Mouse (Mus musculus): ENCODE results near the gene Gm17949.
"Not testable (repeated sequence)": the region's sequence is repeated elsewhere in the genome, so short reads cannot be mapped to it uniquely, and the experiment has no call there.

Gm17949 gene

GRCm38 (mm10) chr17:57041554-57041953 is 30.3 kb downstream of the Gm17949 start, which contains the start of gene Slc25a41:
Slc25a41 (minus strand) TSS chr17:57041654.
- peak in 1 of 2 experiments; percentile 49 for DNase-seq (ENCODE audit: low spot score in 2 of 2)

- no peak for DNase-seq (ENCODE audit: low spot score in 2 of 2)
These were observed 36.1 kb downstream of the Gm17949 start for GRCm38 (mm10) chr17:57047406-57047805.

- DNase-seq (ENCODE audit: low spot score in 2 of 2), result no peak
These were observed 37.5 kb downstream of the Gm17949 start for GRCm38 (mm10) chr17:57048816-57049215.

GRCm38 (mm10) chr17:57051679-57052078 is 40.4 kb downstream of the Gm17949 start:
- DNase-seq (ENCODE audit: low spot score in 2 of 2), result not testable (repeated sequence)

GRCm38 (mm10) chr17:57056246-57056645 is 45.0 kb downstream of the Gm17949 start:
- DNase-seq (ENCODE audit: low spot score in 2 of 2), result no peak

GRCm38 (mm10) chr17:57058891-57059485 is 47.7 kb downstream of the Gm17949 start, which contains the start of gene Crb3:
Crb3 (plus strand) TSS chr17:57059105.
- DNase-seq (ENCODE audit: low spot score in 2 of 2), result no peak

- DNase-seq (ENCODE audit: low spot score in 2 of 2), result peak in 1 of 2 experiments; percentile 52
These were observed 48.3 kb downstream of the Gm17949 start, which contains the start of gene Slc25a23 for GRCm38 (mm10) chr17:57059486-57059977. Slc25a23 (minus strand) TSS chr17:57059863.

GRCm38 (mm10) chr17:57060231-57060801 is 49.0 kb downstream of the Gm17949 start:
- peak; percentile 89 to 94 for DNase-seq (ENCODE audit: low spot score in 2 of 2)

- DNase-seq (ENCODE audit: low spot score in 2 of 2), result no peak
These were observed 49.8 kb downstream of the Gm17949 start for GRCm38 (mm10) chr17:57061069-57061468.

- DNase-seq (ENCODE audit: low spot score in 2 of 2), result peak in 1 of 2 experiments; percentile 43
These were observed 50.8 kb downstream of the Gm17949 start for GRCm38 (mm10) chr17:57062011-57062521.

- no peak for DNase-seq (ENCODE audit: low spot score in 2 of 2)
These were observed 51.3 kb downstream of the Gm17949 start for GRCm38 (mm10) chr17:57062548-57062947.

GRCm38 (mm10) chr17:57063031-57063430 is 51.8 kb downstream of the Gm17949 start:
- no peak for DNase-seq (ENCODE audit: low spot score in 2 of 2)

GRCm38 (mm10) chr17:57066908-57067307 is 55.6 kb downstream of the Gm17949 start:
- no peak for DNase-seq (ENCODE audit: low spot score in 2 of 2)

GRCm38 (mm10) chr17:57070272-57070671 is 59.0 kb downstream of the Gm17949 start:
- DNase-seq (ENCODE audit: low spot score in 2 of 2), result no peak

- no peak for DNase-seq (ENCODE audit: low spot score in 2 of 2)
These were observed 59.4 kb downstream of the Gm17949 start for GRCm38 (mm10) chr17:57070699-57071098.

Measured in urinary bladder, postnatal 4 days (tissue).